Mouse (Mus musculus) bone marrow macrophage, adult 2 months (primary cell): ENCODE measurements around the gene Prnp.

ENCODE experiments used
- CTCF ChIP-seq: IDR thresholded peaks from 2 replicates; pipeline ENCODE4 v1.5.1; 2012; ENCODE audit warnings: low read depth, mild to moderate bottlenecking, low read length, moderate library complexity
- POLR2A ChIP-seq: IDR thresholded peaks from 2 replicates; pipeline ENCODE4 v1.6.1; 2012; ENCODE audit warnings: mild to moderate bottlenecking, low read depth, low read length, borderline replicate concordance

GRCm38 (mm10) chr2:131912526-131913258 lies 3.0 kb downstream of the Prnp start:
- TF ChIP-seq CTCF = no peak
- no peak for TF ChIP-seq POLR2A
